Mouse (Mus musculus) adrenal gland (tissue): Measurements from ENCODE around the gene Scamp1.

Experiments used
- intact Hi-C: fragments of 180-260 bp; cut with DNase I; formaldehyde crosslinking; loops from one replicate; pipeline ENCODE4 v1.15.1; 2025

Scamp1 gene

DNA sequence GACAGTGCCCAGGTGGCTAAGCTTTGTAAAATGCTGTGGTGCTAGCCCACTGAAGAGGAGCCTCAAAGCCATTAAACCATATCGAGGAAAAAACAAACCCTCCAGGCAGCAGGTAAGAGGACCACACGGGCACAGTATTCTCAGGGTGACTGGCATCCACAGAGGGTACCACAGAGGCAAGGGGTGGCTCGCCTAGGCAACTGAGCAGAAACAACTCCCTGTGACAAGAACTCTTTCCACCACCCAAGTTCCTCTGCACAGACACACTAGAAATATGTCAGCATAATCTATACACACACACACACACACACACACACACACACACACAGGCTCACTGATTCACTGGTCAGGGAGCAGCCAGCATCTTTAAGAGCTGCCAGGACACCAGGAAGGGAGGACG is 46.2 kb downstream of the Scamp1 start:
- intact Hi-C loops = no loop called here

DNA sequence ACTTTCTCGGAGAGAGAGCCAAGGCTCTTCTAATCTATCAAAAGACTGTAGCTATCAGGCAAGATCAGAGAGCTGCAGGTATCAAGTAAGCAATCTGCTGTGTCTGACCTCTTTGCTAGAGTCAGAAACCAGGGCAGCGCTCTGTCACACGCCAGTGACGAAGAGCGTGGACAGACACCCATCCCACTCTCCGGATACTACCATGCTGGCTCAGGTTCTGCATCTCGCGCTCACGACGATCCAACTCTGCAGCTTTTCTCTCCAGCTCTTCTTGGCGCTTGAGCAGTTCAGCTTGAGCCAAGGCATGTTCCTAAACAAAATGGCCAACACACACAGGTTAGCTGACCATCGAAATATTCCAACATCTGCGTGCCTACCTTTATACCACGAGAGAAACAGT is 53.8 kb downstream of the Scamp1 start:
- intact Hi-C loops = no loop called here

DNA sequence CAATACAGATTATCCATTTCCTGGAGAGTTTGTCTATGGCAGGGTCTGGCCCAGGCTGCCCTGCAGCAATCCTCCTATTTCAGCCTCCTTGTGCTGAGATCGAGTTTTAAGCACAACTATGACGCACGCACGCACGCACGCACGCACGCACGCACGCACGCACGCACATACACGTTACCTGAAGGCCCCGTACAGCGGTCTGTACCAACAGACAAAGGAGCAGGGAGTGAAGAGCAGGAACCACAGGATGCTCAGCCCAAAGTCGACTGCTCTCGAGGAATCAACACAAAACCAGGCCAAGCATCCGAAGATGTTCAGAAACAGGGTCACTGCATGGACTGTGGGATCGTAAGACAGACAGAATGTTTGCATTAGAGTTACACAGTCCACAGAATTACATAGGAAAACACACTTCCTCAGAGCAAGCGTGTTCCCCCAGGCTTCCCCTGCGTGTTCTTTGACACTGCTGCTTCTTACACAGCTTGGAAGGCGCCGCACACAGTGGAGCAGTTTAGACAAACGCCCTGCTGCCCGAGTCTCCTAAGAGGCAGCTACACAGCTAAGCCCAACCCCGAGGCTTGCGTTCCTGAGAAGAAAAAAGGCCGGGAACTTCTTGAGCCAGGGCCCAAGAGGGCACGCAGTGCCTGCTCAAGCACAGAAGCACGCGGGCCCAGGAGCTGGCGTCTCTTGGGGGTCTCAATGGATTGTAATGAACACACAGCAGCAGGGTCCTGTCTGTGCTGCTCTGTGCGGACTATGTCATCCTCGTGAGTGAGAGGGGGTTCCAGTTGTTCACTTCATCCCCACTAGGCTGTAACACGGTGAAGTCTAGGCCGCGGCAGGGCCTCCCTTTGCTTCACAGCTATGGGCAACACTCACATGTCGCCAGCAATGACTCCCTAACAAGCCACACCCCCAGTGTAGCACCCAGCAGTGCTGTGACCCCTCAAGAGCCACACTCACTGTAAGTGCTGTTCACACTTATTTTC is 60.6 kb downstream of the Scamp1 start:
- intact Hi-C loops = no loop called here

DNA sequence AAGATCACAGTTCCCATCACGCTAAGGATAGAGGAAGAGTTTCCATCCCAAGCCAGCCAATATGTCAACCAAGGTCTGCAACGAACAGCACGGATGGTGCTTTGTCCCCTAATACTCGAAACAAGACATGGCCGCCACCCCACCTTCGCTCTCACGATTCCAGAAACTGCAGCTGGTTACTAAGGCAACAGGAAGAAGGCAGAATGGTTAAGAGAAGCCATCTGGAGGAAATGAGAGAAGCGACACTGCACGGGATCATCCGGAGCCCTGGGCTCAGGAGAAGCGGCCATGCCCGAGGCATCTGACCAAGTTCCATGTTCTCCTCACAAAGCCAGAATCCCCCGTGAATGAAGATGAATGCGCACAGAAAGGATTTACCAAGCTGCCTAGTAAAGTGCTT is 62.0 kb downstream of the Scamp1 start:
- intact Hi-C loops = no loop called here

DNA sequence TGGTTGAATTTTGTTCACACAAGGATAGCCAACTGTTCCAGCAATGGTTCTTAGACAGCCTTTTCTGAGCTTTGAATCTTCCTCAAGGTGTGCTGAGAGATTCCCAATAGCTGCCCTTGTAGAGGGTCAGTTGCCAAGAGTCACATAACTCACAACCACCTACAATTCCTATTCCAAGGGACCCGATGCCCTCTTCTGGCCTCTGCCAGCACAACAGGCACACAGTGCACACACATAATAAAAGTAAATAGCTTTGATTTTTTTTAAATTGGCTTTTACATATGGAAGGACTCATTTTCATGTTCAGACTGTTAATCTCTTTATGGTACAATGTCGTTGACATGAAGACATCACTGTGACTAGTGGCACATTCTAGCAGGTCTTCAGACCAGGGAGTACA is 72.9 kb downstream of the Scamp1 start:
- intact Hi-C loops = no loop called here

DNA sequence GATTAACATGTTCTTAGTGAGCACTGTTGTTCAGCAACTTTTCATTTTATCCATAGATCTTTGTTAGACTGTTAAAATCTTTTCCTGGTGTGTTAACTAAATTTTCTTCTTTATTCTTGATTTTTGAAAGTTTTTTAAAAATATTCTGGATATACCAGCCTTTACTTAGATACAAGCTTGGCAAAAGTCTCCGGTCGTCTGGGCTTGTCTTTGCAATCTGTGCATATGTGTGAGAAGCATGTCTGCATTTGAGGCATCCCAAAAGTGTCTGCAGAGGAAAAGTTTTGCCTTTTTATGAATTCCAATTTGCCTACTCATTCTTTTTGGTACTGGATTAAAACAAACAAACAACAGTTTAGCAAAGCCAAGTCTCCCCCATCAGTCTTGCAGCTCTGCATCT is 73.5 kb downstream of the Scamp1 start:
- intact Hi-C loops = no loop called here

DNA sequence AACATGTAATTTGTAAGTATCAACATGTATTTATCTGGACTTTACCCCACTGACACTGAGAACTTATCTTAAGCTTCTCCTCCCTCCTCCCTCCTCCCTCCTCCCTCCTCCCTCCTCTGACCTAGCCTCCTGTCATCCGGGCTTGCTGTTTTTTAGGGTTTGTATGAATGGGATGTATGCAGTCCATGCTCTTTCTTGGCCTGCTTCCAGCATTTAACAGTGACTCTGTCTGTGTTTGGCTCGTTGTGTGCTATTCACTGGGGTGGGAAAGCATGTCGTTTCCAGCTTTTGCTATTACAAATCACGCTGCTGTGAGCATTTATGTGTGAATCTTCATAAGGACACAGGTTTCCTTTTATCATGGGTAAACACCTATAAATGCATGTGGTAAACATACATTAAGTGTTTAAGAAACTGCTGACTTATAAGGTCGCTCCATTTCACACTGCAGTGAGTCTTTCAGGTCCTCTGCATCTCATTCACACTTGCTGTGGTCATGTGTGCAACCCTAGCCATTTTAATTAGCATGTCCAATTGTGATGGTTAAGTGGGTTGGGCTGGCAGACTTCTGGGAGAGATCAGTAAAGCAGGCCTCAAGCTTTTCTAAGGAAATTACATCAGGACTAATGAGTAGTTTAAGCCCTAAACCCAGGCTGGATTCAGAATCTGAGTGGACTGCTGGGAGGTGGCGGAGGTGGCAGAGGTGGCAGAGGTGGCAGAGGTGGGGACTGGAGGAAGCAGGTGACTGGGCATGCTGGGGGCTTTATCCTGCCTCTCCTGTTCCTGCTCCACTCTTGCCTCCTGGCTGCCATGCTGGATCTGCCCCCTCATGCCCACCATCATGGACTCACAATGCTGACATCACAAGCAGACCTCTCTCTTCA is 74.2 kb downstream of the Scamp1 start:
- intact Hi-C loops = no loop called here

DNA sequence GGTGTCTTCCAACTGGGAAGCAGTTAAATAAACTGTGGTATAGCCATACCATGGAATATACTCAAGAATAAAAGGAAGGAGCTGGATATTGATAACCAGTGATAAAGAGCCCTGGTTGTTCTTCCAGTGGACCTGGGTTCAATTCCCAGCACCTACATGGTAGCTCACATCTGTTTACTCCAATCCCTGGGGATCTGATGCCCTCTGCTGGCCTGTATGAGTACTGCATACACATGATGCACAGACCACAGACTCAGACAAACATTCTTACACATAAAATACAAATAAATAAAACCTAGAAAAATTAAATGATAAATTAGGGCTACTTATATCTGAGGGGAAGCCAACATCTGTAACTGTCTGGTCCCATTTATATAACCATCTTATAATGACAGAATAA is 76.8 kb downstream of the Scamp1 start:
- intact Hi-C loops = loop anchor here (5.0 to 10.0 kb wide), 2 partner anchors 134 to 417 kb away; no protein-coding TSS in a partner anchor

DNA sequence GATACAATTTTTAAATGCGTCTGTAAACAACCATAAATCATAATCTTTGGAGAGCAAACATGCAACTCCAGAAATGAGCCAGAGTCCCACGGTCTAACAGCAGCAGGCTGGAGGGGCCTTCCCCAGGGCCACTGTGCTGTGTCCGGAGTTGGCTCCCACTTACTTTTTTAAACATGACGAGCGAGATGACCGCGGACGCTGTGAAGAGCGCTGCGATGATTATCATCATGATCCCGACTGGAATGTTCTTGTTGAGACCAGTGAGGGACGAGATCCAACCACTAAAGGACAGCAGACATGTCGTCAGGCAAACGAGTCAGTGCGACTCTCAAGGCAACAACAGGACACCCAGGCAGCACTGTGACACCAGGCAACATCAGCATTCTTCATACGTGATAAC is 77.7 kb downstream of the Scamp1 start:
- intact Hi-C loops = loop anchor here (5.0 to 10.0 kb wide), 2 partner anchors 133 to 416 kb away; no protein-coding TSS in a partner anchor

DNA sequence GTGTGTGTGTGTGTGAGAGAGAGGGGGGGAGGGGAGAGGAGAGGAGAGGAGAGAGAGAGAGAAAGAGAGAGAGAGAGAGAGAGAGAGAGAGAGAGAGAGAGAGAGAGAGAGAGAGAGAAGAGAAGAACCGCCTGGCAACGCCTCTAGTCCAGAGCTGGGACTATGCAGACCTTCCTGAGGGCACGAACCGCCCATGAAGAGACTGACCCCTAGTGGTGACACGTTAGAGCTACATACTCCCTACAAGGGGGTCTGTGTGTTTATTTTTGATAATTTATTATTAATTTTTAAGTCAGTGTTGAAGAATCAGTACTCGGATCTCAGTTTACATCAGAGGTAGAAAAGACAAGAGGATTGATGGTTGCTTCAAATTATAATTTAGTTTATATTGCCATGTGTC is 80.4 kb downstream of the Scamp1 start:
- intact Hi-C loops = loop anchor here (2.0 to 10.0 kb wide), 3 partner anchors 62 to 413 kb away; no protein-coding TSS in a partner anchor

DNA sequence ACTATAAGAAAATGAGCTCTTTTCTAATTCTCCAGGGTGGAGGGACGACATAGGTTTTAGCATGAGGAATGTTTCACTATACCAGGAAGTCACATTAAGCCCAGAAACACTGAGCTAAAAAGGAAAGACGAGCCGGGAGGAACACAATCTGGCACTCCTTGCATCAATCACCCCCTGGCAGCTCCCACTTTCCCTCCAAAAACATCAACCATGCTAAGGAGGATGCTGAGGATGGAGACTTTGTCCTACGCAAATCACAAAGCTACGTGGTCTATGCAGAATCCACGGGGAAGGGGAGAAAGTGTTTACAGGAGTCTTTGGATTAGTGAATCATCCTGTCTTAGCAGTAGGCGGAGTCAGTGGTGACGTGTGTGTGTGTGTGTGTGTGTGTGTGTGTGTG is 85.8 kb downstream of the Scamp1 start:
- intact Hi-C loops = loop anchor here (10.0 kb wide), 1 partner anchor 125 kb away; no protein-coding TSS in a partner anchor

DNA sequence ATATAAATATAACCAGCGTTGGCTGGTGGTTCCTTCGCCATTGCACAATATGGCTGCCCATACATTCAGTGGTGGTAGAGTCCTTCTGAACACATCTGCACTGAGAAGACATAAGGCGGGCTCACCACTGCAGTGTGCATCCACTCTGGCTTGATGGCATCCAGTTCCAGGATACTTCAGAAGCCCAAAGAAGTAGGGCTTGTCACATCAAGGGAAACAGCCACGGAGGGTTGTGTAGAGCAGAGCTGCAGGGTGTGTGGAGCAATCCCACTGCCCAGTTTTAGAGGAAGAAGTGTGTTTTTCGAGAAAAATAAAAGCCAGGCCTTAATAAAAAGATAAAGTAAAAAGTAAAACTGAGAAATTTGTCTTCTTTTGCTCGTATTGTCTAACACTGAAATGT is 87.0 kb downstream of the Scamp1 start:
- intact Hi-C loops = no loop called here

DNA sequence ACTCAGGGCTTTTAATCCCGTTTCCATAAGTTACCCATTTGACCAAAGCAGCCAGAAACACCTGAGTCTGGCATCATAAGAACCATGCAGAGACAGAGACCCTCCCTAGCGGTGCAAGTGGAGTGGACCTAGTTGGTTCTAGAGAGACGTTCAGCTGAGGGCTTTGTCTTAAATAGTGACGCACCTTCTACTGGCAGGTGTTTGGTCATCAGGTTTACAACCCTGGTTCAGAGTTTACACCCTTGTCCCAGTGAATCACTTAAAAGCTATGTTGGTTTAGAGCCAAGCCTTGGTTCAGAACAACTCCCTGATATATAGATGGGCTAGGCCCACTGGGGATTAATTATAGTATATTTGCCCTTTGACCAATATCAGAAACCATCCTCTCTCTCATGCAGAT is 92.4 kb downstream of the Scamp1 start:
- intact Hi-C loops = no loop called here

DNA sequence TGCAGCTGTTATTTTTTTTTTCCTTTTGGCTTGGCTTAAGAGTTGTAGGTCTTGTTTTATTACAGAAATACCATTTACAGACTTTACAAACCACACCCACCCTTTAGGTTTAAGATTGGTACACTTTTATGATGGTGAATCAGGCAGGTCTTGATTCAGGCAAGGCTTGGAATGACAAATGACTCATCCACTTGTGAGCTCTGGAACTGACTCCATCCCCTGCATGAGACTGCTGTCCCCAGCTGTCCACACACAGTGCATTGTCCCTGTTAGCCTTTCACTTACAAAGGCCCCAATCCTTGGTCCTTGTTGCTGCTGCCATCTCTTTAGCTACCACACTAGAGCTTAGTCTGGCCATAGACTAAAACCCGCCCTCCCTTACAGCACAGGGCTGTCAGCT is 95.3 kb downstream of the Scamp1 start:
- intact Hi-C loops = no loop called here

DNA sequence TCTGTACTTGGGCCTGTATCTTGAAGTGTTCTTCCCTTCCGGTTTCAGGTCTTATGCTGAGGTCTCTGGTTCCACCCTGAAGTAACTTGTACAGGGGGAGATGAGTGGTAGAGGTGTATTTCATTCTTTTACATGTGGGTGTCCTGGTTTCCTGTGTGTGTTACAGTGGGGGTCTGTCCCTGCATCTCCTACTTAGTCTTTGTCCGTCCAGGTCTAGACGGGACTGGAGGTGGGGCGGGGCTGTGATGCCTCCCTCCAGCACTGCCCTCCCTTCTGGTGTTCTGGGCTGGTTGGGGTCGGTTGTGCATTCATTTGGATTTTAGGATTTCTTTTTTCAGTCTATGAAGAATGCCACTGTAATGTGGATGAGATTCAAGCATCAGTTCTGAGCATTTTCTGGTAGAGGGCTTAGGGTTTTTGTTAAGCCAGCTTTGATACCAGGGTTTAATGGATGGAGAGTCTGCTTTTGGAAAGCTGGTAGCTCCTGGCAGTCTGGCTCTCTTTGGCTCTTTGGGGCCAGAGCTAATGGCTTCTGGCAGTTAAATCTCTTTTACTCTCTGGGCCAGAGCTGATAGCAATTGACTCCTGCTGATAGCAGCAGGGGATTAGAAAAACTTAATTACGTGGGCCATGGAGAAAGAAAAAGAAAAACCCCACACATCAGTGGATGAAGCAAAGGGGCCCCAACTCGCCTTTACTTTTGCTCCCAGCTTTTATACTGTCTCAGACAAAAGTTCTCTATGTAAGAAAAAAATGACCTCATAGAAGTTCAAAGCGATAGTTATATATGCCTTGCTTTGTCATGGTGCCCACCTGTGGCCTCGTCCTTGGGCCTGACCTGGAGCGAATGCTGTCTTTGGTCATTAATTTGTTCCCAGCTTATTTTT is 97.2 kb downstream of the Scamp1 start:
- intact Hi-C loops = no loop called here

DNA sequence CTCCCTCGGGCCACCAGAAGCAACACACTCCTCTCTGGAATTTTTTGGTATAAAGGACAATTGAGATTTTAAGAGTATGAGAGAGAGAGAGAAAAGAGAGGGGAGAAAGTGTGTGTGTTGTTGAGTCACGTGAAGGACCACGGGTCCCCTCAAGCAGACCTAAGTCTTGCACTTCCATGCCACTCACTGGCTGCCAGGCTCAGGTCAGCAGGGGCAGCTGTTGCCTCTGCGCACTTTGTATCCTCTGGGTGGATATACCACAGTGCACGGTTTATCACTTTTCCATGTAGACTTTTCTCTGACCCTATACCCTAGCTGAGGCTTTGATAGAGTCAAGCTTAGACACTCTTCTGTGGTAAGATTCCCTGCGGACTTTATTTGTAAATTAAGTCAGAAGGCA is 100.0 kb downstream of the Scamp1 start:
- intact Hi-C loops = no loop called here

DNA sequence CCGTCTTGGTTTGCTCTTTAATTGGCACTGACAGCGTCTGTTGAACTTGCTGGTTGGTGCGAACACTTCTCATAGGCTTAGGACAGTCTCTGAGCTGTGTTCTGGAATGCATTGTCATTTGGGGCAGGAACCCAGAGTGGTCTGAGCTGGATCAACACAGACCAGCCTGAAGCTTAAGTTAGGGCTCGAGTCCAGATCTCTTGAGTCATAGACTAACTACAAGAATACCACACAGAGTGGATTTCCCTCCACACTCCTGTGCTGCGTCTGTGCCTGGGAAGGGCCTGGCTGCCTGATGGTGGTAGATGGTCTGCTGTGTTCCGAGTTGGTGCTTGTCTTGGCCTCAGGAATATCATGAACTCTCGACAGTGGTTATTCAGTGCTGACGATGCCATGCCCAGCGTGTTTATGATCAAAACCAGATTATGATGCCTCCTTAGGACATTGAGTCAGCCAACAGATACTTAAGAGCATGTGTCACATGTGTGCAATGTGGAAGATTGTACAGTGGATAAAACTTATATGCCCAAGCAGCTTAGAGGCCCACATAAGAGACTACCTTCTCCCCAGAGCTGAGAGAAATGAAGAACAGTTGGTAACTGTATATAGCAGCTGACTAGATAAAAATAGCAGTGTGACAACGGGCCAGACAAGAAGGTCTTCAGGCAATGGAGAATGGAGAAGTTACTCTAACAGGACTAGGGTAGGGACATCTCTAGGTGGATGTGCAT is 100.8 kb downstream of the Scamp1 start:
- intact Hi-C loops = no loop called here

DNA sequence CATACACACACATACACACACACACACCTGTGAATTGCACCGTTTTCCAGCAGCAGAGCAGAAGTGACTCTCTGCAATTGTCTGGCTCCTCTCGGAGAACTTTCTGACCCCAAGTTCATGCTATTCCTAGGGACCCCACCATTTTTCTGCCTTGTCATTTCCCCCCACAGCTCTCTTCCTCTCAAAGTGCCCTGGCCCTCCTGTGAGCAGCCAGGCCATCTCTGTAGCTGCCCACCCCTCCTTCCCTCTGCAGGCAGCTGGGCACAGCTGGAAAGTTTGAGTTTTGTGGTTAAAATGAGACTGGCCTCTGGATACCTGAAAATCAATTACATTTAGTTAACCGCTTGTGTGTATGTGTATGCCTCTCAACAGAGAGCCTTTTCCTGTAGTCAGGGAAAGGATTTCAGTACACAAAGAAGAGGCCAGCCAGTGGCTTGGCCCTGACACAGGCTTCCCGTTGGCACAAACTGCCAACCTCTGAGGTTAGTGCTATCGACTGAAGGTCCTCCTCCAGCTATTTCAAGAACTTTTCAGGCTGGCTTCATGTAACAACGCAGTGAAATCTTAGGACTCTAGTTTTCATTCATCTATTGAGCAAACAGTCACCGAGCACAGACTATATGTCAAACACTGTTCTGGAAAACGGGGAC is 102.2 kb downstream of the Scamp1 start:
- intact Hi-C loops = no loop called here

DNA sequence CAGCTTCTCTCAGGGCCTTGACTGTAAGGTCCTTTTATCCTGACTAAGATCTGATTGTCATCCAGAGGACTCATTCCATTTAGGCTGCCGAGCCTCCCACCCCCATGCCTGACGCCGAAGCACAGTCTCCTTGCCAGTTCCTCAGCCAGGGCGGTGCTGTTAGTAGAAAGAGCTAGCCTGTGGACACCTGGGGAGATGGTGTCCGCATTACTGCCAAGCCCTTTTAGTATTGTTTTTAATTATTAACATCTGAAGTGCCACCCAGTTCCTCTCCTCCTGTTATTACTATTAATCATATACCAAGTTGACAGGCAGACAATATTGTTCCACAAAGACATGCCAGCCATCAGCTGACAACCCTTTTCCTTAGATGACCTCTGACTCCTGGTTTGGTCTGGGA is 103.6 kb downstream of the Scamp1 start:
- intact Hi-C loops = no loop called here
